Mouse (Mus musculus) T-helper 17 cell (primary cell): Measurements from ENCODE around the gene Epb41l1.
"Not testable (repeated sequence)": the region's sequence is repeated elsewhere in the genome, so short reads cannot be mapped to it uniquely, and the experiment has no call there.

Experiments
- in situ Hi-C, 2 experiments: fragments of 300-600 bp; cut with MboI, MseI; formaldehyde crosslinking; loops; 1 replicate in 1 of 2; 2 replicates in 1 of 2; pipeline ENCODE4 v1.15.1; 2025; ENCODE audit warnings: high pct_unique_total_duplicates in 2 of 2

Epb41l1 gene

GRCm38 (mm10) chr2:156483204-156483603 lies 62.5 kb downstream of the Epb41l1 start:
- in situ Hi-C loops = no loop called here

DNA sequence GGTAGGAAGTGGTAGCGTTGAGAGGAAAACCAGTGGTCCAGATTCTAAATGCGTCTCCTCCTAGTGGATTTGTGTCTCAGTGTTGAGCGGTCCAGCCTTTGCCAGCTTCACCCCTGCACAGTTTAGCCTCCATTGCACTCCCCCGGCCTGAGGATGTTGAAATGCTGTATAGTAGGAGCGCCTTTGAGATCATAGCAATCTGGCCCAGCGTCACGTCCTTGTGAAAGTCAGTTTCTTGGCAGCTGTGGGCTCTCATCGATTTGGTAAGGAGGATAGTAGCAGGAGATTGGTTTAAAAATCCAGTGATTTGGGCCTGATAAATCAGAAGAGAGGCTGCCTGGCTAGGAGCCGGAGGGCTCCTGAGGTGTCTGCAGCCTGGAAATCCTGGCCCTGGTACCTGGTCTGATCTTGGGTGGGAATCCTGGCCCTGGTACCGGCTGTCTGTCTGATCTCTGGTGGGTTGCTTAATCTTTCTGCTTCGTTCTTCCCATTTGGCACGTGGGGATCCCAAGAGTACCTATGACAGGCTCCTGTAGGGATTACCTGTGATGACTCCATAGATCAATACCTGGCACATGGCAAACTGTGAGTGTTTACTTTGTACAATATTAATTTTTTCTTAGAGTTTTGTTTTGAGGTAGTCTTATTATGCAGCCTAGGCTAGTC lies 65.5 kb downstream of the Epb41l1 start:
- in situ Hi-C loops = no loop called here

- in situ Hi-C loops = no loop called here
Observed at GRCm38 (mm10) chr2:156487589-156488160, 67.0 kb downstream of the Epb41l1 start.

DNA sequence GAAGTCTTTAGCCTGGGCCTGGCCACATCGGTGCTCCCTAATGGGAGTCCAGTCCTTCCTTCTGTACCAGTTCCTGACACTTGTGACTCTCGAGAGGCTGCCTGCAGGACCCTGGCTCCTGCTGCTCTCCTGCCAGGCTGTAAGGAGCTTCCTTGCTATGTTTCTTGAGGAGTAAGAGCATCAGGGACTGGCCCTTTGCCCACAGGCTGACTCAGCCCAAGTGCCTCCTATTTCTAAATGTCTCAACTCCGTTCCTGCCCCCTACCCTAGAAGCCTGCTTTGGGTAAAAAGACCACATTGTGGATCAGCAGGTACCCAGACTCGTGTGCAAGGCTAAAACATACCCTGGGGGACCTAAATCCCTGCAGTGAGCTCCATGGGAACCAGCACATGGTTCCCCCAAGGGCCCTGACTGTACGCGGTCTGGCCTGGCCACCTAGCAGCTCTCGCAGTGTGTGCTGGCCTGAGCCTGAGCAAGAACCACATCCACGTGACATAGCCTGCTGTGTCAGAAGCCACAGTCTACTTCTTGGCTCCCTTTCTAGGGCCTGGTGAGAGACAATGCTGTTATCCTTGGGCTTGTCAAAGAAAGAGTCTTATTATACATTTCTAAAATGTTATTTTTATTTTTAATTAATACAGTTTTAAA lies 67.6 kb downstream of the Epb41l1 start:
- in situ Hi-C loops = no loop called here

- in situ Hi-C loops = no loop called here
Observed at GRCm38 (mm10) chr2:156490176-156490575, 69.5 kb downstream of the Epb41l1 start.

DNA sequence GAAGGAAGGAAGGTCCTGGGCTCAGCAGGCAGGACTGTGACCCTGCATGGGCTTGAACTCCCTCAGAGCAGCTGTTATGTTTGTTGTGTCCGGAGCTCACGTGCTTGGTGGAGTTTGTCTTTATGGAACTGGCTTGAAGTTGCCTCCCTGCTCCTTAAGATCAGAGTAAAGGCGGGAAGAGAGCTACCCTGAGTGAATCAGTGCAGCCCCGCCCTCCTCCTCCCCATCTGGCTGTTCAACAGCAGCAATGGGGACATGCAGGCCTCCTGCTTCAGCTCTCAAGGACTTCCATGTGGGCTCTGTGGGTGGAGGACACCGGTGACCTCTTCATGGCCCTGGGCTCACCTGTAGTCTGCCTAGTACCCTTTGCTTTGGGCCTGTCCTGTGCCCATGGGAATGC lies 71.1 kb downstream of the Epb41l1 start:
- in situ Hi-C loops = no loop called here

GRCm38 (mm10) chr2:156493766-156494165 lies 73.1 kb downstream of the Epb41l1 start:
- in situ Hi-C loops = no loop called here

DNA sequence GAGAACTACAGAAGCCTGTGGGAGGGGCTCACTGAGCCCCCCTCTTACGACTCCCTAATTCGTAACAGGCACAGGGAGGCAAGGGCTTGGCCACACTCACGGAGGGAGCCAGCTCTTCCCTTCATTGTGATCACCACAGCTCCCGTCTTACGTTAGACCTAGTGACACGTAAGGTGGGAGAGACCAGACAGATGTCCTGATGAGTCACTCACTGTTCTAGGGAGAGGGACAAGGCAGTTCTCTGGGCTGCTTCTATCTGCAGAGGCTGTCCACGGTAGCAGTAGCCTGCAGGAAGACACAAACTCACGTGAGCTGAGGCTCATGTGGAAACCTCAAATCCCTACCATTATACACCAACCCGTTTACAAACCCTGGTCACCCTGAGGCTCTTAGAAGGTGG lies 73.8 kb downstream of the Epb41l1 start:
- in situ Hi-C loops = no loop called here

DNA sequence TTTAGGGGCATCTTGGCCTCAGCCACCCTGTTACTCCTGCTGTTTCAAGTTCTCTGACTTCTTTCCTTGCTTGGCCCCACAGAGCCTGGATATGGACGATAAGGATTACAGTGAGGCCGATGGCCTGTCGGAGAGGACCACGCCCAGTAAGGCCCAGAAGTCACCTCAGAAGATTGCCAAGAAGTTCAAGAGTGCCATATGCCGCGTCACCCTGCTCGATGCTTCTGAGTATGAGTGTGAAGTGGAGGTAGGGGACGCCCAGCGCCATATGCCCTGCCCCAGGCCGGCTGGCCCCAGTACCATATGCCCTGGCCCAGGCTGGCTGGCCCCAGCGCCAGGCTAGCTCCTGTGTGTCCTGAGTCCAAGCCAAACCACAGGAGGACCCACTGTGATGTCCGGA lies 74.2 kb downstream of the Epb41l1 start:
- in situ Hi-C loops = no loop called here

DNA sequence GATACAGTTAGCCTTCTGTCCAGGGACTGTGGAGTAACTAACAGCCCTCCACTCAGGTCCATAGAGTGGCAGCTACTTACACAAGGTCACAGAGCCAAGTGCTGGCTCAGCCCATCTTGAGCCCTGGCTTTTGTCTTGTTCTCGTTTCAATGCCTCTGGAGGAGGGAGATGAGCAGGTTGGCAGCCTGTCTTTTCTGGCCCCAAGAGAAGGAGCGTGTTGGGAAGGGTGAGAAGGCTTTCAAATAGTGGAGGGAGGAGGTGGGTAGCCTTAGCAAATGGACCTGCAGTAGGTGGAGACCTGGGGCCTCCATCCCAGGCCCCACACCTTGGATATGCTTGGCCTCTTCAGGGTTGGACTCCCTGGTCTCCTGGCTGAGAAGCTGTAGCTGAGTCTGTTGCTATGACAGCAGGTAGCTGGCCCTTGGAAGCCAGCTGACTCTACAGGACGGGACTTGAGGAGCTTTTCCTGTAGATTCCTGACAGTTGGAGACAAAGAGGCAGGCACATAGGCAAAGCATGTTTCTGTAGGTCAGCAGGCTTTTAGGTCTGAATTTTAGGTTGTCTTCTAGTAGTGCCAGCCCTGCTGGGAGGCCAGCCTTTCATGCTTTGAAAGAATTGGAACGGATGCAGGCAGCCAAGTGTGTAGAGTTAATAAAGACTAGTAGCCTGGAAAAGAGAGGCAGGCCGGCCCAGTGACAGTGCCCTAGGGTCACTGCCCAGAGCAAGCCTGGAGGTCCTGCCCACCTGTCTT lies 76.3 kb downstream of the Epb41l1 start:
- in situ Hi-C loops = no loop called here

- in situ Hi-C loops = no loop called here
Observed at GRCm38 (mm10) chr2:156497915-156498314, 77.2 kb downstream of the Epb41l1 start.

GRCm38 (mm10) chr2:156501025-156501424 lies 80.3 kb downstream of the Epb41l1 start:
- in situ Hi-C loops = no loop called here

DNA sequence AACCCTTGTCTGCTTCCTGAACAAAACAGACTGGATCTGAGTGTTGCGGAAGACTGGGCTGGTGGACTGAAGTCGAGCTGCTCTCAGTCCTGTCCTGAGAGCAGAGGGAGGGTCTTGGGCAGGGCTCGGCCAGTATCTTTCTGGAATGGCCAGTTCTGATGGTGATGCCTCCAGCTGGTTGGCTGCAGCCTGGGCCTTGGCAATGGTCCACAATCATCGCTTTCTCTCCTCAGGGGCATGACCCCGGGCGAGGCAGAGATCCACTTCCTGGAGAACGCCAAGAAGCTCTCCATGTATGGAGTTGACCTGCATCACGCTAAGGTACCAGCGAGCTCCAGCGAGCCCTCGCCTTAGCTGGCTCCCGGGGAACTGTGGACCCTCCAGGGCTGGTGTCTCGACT lies 84.8 kb downstream of the Epb41l1 start:
- in situ Hi-C loops = no loop called here

GRCm38 (mm10) chr2:156512028-156512427 lies 91.3 kb downstream of the Epb41l1 start:
- in situ Hi-C loops = no loop called here

DNA sequence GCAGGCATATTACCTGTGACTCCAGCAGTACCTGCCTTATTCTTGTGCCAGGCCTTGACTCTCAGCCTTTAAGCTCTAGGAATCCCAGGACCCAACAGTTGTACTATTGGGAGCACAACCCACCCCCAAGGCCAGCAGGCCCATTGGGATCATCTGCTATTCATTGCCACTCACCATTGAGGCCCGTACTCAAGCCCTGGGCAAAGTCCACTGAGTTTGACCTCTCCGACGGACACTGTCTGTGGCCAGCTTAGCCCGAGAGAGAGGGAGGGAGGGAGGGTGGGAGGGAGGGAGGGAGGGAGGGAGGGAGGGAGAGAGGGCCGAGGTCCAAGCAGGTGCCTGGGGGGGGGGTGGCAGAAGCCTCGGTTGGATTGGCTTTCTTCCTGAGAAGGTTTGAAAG lies 91.9 kb downstream of the Epb41l1 start:
- in situ Hi-C loops = no loop called here

GRCm38 (mm10) chr2:156515102-156515501 lies 94.4 kb downstream of the Epb41l1 start:
- in situ Hi-C loops = no loop called here

DNA sequence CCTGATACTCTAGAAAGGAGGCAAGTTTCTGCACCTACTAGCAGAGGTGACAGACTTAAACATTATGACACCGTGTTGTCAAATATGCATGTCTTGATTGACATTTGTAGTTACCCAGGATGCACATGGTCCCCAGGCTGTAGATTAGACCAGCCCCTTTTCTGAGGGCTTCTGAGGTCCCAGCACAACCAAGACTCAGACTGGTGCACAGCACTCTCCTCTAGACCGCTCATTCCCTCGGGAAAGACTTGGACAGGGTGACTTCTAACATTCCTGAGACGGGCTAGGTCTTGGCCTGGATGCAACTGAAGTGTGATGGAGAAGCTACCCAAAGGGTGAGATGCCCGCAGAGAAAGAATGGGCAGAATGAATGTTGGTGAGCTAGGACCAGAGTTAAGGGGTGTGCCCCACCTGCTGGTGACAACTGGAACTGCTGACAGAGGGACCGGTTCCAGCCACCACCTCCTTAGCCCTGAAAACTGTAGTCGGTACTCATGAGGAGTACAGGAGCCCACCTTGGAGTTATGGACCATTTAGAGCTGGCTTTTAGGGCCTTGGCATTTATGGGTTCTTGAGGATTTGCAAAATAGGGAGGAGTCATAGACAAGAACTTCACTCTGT lies 95.0 kb downstream of the Epb41l1 start:
- in situ Hi-C loops = no loop called here

DNA sequence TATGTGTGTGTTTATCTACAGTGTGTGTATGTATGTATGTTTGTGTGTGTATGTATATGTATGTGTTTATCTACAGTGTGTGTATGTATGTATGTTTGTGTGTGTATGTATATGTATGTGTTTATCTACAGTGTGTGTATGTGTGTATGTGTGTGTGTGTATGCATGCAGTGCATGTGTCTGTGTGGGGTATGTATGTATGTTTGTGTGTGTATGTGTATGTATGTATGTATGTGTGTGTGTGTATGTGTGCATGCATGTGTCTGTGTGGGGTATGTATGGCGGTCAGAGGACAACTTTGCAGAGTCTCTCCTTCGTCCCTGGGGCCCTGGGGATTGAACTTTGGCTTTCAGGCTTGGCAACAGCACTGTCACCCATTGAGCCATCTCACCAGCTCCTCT lies 96.0 kb downstream of the Epb41l1 start:
- in situ Hi-C loops = not testable (repeated sequence)

- in situ Hi-C loops = no loop called here
Observed at GRCm38 (mm10) chr2:156518306-156518705, 97.6 kb downstream of the Epb41l1 start.

- in situ Hi-C loops = no loop called here
Observed at GRCm38 (mm10) chr2:156519584-156519983, 98.9 kb downstream of the Epb41l1 start.

DNA sequence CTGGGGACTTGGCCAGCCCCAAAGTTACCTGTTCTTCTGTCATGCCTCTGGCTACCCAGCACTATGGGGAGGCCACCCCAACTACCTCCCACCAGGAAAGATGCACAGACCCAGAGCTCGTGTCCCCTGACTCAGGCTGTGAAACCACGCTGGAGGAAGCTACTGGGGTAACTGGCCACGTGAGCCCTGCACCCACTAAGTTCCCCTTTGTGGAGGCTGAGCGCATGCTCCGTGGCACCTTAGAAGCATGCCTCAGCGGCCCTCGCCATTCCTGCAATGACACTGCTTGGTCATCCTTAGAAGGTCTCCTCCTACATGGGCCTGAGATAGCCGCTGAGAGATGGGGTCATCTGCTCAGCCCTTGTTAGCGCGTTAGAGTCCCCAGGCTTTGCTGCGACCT lies 102.3 kb downstream of the Epb41l1 start:
- in situ Hi-C loops = no loop called here

DNA sequence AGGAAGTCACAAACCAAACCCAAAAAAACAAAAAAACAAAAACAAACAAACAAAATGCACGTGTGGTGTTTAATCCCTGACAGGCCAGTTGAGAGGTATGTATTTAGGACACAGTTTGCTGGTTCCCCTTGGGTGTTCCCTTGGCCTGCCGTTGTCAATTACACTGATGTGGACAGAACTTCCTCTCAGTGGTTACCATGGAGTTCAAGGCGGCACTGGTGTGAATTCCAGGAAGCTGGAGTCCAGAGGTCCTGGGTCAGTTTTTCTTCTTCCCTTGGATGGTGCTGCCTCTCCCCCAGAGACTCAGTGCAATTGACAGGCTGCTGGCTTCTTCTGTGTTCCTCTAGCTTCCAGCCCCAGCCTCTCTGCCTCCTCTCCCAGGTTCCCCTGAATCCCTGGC lies 103.4 kb downstream of the Epb41l1 start:
- in situ Hi-C loops = no loop called here
